18 mouse cellular contexts compared by ENCODE assay signal in the genomic region with DNA sequence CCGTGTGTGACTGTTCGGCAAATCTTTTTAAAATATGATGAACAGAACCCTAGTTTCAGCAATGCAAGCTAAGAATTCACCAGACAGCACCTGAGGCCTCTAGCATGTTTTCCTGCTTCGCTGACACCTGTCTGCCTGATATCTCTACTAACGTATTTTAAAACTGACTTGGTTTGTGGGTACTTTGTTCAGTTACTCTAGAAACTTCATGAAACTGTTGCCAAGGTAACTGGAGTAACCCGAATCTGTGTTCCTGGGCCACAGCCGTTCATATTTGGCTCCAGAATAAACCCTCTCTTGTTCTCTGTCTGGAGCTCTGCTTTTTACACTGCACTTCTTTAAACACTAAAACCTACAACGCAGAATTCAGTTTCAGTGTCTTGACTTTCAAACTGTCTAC.
A peak's percentile ranks its signal among the peaks of the same experiment; 100 is the strongest.
DNase-seq lines count a peak whose midpoint lies in the region; ATAC-seq and TF ChIP-seq lines count a peak whose summit lies in the region.
"Had no signal": no experiment of that assay in that cellular context is flagged by ENCODE, and none has a peak within 500 bp of the region (broad histone marks: within the 10 kb centered on the region; RNA-seq: fewer than 3 reads in every experiment).

No protein-coding gene starts in this region.

- TF ChIP-seq POLR2A in olfactory bulb, adult 2 months (IDR thresholded peaks at IDR 0.05; ENCODE audit: insufficient read depth, low read depth, low read length), result no peak

- peak; percentile 19 for DNase-seq in heart, adult 11 months
- no peak for DNase-seq in heart, embryonic 10.5 days (ENCODE audit: low spot score)
- DNase-seq in CD4-positive helper T cell, adult 2 months (ENCODE audit: low read depth, low spot score), result peak; percentile 19
- peak; percentile 41 for DNase-seq in embryonic facial prominence, embryonic 14.5 days (ENCODE audit: low spot score)
- no peak for DNase-seq in stomach, postnatal 0 days (ENCODE audit: low spot score)
- DNase-seq in ovary, postnatal 10 days (ENCODE audit: low spot score), result no peak
- no peak for DNase-seq in kidney, adult 18-20 months
- DNase-seq: adrenal gland, postnatal 36 days; cerebellum, adult 9-10 months; lung, postnatal 36 days; right cerebral cortex, postnatal 4 days had no signal

- no peaks in the 10 kb centered on the region for H3K9me3 ChIP-seq in heart, embryonic 10.5 days
- no peaks in the 10 kb centered on the region for H3K9me3 ChIP-seq in embryonic facial prominence, embryonic 14.5 days (ENCODE audit: control insufficient read depth, low read length)
- H3K9me3 ChIP-seq in stomach, postnatal 0 days (ENCODE audit: control insufficient read depth, low read length), result no peaks in the 10 kb centered on the region
- H3K9me3 ChIP-seq: limb, embryonic 15.5 days; neural tube, embryonic 13.5 days had no signal

- TF ChIP-seq CTCF in olfactory bulb, adult 2 months (IDR thresholded peaks at IDR 0.05; ENCODE audit: insufficient read depth, low read depth, low read length), result no peak
- TF ChIP-seq CTCF in stomach, postnatal 0 days (IDR thresholded peaks at IDR 0.05; ENCODE audit: low read depth), result no peak

- H3K27ac ChIP-seq in heart, embryonic 10.5 days, result no peak overlapping the region
- peak overlapping the region; percentile 70; the same call in 1 of the 2 replicates for H3K27ac ChIP-seq in embryonic facial prominence, embryonic 14.5 days (replicated peaks; ENCODE audit: low read depth, low read length)
- peak overlapping the region; percentile 92 for H3K27ac ChIP-seq in olfactory bulb, adult 2 months (ENCODE audit: insufficient read depth, low read depth, low read length)
- no peak overlapping the region for H3K27ac ChIP-seq in stomach, postnatal 0 days (replicated peaks)
- H3K27ac ChIP-seq: kidney, postnatal 0 days; left cerebral cortex, adult 2 months; limb, embryonic 15.5 days had no signal

- no peaks in the 10 kb centered on the region for H3K36me3 ChIP-seq in heart, embryonic 10.5 days
- no peaks in the 10 kb centered on the region for H3K36me3 ChIP-seq in embryonic facial prominence, embryonic 14.5 days (ENCODE audit: control insufficient read depth, insufficient read depth, low read length)
- H3K36me3 ChIP-seq in stomach, postnatal 0 days (ENCODE audit: control insufficient read depth, insufficient read depth, low read length), result no peaks in the 10 kb centered on the region
- H3K36me3 ChIP-seq: limb, embryonic 15.5 days had no signal

- no peak for TF ChIP-seq EP300 in stomach, postnatal 0 days (optimal IDR thresholded peaks at IDR 0.05)

- H3K4me1 ChIP-seq in heart, embryonic 10.5 days, result no peaks in the 10 kb centered on the region; the same call in 1 of the 2 replicates
- no peaks in the 10 kb centered on the region for H3K4me1 ChIP-seq in embryonic facial prominence, embryonic 14.5 days (ENCODE audit: control insufficient read depth, insufficient read depth, low read length)
- H3K4me1 ChIP-seq in olfactory bulb, adult 2 months (ENCODE audit: control insufficient read depth, insufficient read depth, low read length), result peaks cover 21% of the 10 kb centered on the region
- no peaks in the 10 kb centered on the region for H3K4me1 ChIP-seq in stomach, postnatal 0 days (replicated peaks; ENCODE audit: control insufficient read depth, insufficient read depth)

- no peak for ATAC-seq in embryonic facial prominence, embryonic 14.5 days (ENCODE audit: low read depth)
- no peak for ATAC-seq in stomach, postnatal 0 days (ENCODE audit: low FRiP score, low TSS enrichment)
- ATAC-seq: intestine, embryonic 16.5 days; Patski had no signal

- no peaks in the 10 kb centered on the region for H3K27me3 ChIP-seq in heart, embryonic 10.5 days (ENCODE audit: insufficient read depth, poor library complexity, severe bottlenecking)
- H3K27me3 ChIP-seq in embryonic facial prominence, embryonic 14.5 days (replicated peaks; ENCODE audit: control insufficient read depth, insufficient read depth, low read length), result no peaks in the 10 kb centered on the region
- no peaks in the 10 kb centered on the region for H3K27me3 ChIP-seq in stomach, postnatal 0 days (ENCODE audit: control insufficient read depth, insufficient read depth, low read length)
- H3K27me3 ChIP-seq: limb, embryonic 15.5 days; neural tube, embryonic 13.5 days; Patski had no signal

- no peak overlapping the region for H3K9ac ChIP-seq in embryonic facial prominence, embryonic 14.5 days (ENCODE audit: low read depth, low read length)
- no peak overlapping the region for H3K9ac ChIP-seq in stomach, postnatal 0 days (ENCODE audit: low read length)
- H3K9ac ChIP-seq: limb, embryonic 15.5 days; neural tube, embryonic 13.5 days had no signal

- no peak overlapping the region for H3K4me3 ChIP-seq in heart, embryonic 10.5 days
- no peak overlapping the region for H3K4me3 ChIP-seq in embryonic facial prominence, embryonic 14.5 days (ENCODE audit: low read depth, low read length)
- no peak overlapping the region for H3K4me3 ChIP-seq in olfactory bulb, adult 2 months (ENCODE audit: insufficient read depth, low read depth, low read length)
- no peak overlapping the region for H3K4me3 ChIP-seq in stomach, postnatal 0 days (ENCODE audit: low read depth, low read length)
- H3K4me3 ChIP-seq: left cerebral cortex, adult 2 months; limb, embryonic 15.5 days; neural tube, embryonic 13.5 days had no signal

- WGBS in heart, embryonic 10.5 days, result 87% methylated on average over 7 of the region's 7 CpGs
- 65% methylated on average over 7 of the region's 7 CpGs for WGBS in embryonic facial prominence, embryonic 14.5 days
- WGBS in olfactory bulb, adult 2 months, result 38% methylated on average over 7 of the region's 7 CpGs
- WGBS in stomach, postnatal 0 days, result 75% methylated on average over 7 of the region's 7 CpGs

- no peak overlapping the region for H3K4me2 ChIP-seq in embryonic facial prominence, embryonic 14.5 days (ENCODE audit: low read depth, low read length)
- H3K4me2 ChIP-seq in stomach, postnatal 0 days (replicated peaks; ENCODE audit: low read depth), result no peak overlapping the region
- H3K4me2 ChIP-seq: limb, embryonic 15.5 days; neural tube, embryonic 13.5 days had no signal

Comparison
In these comparisons a context has a peak if more than half of its experiments do, and no peak if none do; other contexts are left out.
1. DNase-seq: peak in heart, adult 11 months (single experiment), CD4-positive helper T cell, adult 2 months (single experiment) and embryonic facial prominence, embryonic 14.5 days (single experiment); none in heart, embryonic 10.5 days (single experiment), stomach, postnatal 0 days (single experiment), ovary, postnatal 10 days (single experiment) and kidney, adult 18-20 months (single experiment).
2. H3K27ac ChIP-seq: peak in embryonic facial prominence, embryonic 14.5 days (single experiment) and olfactory bulb, adult 2 months (single experiment); none in heart, embryonic 10.5 days (single experiment) and stomach, postnatal 0 days (single experiment).